Mouse (Mus musculus) cortical plate, adult 2 months (tissue): Measurements from ENCODE around the gene Scoc.

Experiments used
- CTCF ChIP-seq: fragments of 200-500 bp; IDR thresholded peaks from 2 replicates; pipeline ENCODE4 v1.5.1; 2011; ENCODE audit warnings: mild to moderate bottlenecking, control low read depth, low read length; ENCODE audit not compliant: insufficient read depth; ENCODE audit errors: extremely low read depth
- POLR2A ChIP-seq: fragments of 200-500 bp; IDR thresholded peaks from 2 replicates; pipeline ENCODE4 v1.6.1; 2011; ENCODE audit warnings: mild to moderate bottlenecking, low read length, control low read depth; ENCODE audit not compliant: insufficient read depth; ENCODE audit errors: extremely low read depth

GRCm38 (mm10) chr8:83457121-83457520 is 1.1 kb downstream of the Scoc start:
- TF ChIP-seq POLR2A (no peak), CTCF (no peak)
